Mouse (Mus musculus): Measurements from ENCODE around the gene Ranbp3.

DNA sequence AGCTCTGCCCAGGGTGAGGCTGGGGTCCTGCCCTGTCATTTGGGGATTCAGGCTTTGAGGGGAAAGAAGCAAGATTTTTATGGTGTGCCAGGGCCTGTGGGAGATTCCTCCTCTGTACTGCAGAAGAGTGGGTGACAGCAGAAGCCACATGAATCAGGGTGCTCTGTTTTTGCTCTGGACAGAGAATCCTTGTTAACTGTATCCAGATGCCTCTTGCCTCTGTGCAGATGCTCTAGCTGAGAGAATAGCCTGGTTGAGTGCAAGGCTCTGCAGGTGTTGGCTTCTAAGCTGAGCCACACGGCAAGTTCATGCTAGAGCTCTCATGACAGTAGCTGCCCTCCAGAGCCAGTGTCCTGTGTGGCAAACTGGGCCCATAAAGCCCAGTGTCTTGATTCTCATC is 20.3 kb downstream of the Ranbp3 start:
- no peak for TF ChIP-seq EP300 (IDR thresholded peaks at IDR 0.05; ENCODE audit: low read depth)
- TF ChIP-seq CTCF (IDR thresholded peaks at IDR 0.05; ENCODE audit: low read depth): no peak

Measured in liver, embryonic 14.5 days (tissue).